Mouse (Mus musculus): ENCODE measurements around the gene En1.

DNA sequence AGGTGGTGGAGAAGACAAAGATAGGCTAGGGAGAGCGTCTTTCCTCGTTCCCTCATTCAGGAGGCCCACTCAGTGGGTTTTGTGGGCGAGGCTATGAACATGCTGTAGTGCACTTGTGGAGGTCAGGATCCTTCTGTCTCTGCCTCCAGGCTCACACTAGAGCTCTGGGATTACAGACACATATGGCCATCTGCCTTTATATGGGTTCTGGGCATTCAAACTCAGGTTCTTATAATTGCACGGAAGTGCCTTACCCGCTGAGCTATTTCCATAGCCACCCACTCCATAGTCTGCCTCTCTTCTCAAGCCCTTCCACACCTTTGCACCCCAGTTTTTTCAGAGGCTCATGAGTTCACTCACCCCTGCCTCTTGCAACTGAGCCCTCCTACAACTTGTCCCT is 42.3 kb upstream of the En1 start:
- TF ChIP-seq ZC3H11A (IDR thresholded peaks at IDR 0.05; ENCODE audit: borderline replicate concordance, low read depth, low read length) (no peak), HCFC1 (IDR thresholded peaks at IDR 0.05; ENCODE audit: borderline replicate concordance, insufficient read depth, low read length) (no peak), ZNF384 (IDR thresholded peaks at IDR 0.05; ENCODE audit: low read depth, low read length) (no peak)
